Mouse (Mus musculus) activated CD4-positive, CD25-positive, alpha-beta regulatory T cell (primary cell): ENCODE measurements around the gene Gtsf1. TPM values are rescaled to one million over a fixed set of nuclear protein-coding genes. Genes with fewer than 3 reads are reported as not detected.

Source experiments
- polyA plus RNA-seq, 2 experiments: library from polyadenylated mRNA; unstranded; fragments of 100-300 nt; shearing (Covaris generic); gene quantifications; one replicate each; pipeline ENCODE4 v1.2.1; 2017

Gene Gtsf1
- under 1 TPM in 1 of 2 experiments, not detected in 1; 0.68 TPM for polyA plus RNA-seq

GRCm38 (mm10) chr15:103430241-103430640 lies at the start of gene Gtsf1:
TSS of gene Gtsf1 (minus strand) at chr15:103430470.

GRCm38 (mm10) chr15:103453551-103454218 lies 23.4 kb upstream of the Gtsf1 start, which contains the start of gene Nckap1l:
TSS of gene Nckap1l (plus strand) at chr15:103453794.

GRCm38 (mm10) chr15:103448369-103448768 lies 18.1 kb upstream of the Gtsf1 start, which contains the start of gene Gtsf2:
TSS of gene Gtsf2 (minus strand) at chr15:103448469.

GRCm38 (mm10) chr15:103366376-103367149 lies 63.7 kb downstream of the Gtsf1 start, which contains the start of gene Itga5:
TSS of gene Itga5 (minus strand) at chr15:103366763.

Other genes starting within 250 kb of the Gtsf1 start
- 10 to 100 TPM in 1 of 2 experiments, 1 to 10 TPM in 1; 8.8 to 11.4 TPM for gene Cbx5, start 190.7 kb downstream of the Gtsf1 start, polyA plus RNA-seq
- gene Hnrnpa1, start 190.0 kb downstream of the Gtsf1 start, polyA plus RNA-seq: 100 to 1,000 TPM; 125 to 170 TPM
- gene Nfe2, start 172.1 kb downstream of the Gtsf1 start, polyA plus RNA-seq: 1 to 10 TPM in 1 of 2 experiments, under 1 TPM in 1; 0.48 to 1.9 TPM
- 100 to 1,000 TPM; 175 to 181 TPM for gene Copz1, start 157.8 kb downstream of the Gtsf1 start, polyA plus RNA-seq
- gene Gpr84, start 119.9 kb downstream of the Gtsf1 start, polyA plus RNA-seq: not detected
- gene Zfp385a, start 90.4 kb downstream of the Gtsf1 start, polyA plus RNA-seq: under 1 TPM in 1 of 2 experiments, not detected in 1; 0.57 TPM
- 1 to 10 TPM; 2.8 to 3.4 TPM for gene Itga5, start 63.7 kb downstream of the Gtsf1 start, polyA plus RNA-seq
- not detected for gene Gtsf2, start 18.0 kb upstream of the Gtsf1 start, polyA plus RNA-seq
- 100 to 1,000 TPM in 1 of 2 experiments, 10 to 100 TPM in 1; 90.2 to 144 TPM for gene Nckap1l, start 23.3 kb upstream of the Gtsf1 start, polyA plus RNA-seq
- 1 to 10 TPM; 8.2 to 8.6 TPM for gene Pde1b, start 72.6 kb upstream of the Gtsf1 start, polyA plus RNA-seq
- not detected for gene Ppp1r1a, start 107.5 kb upstream of the Gtsf1 start, polyA plus RNA-seq
- gene Glycam1, start 134.6 kb upstream of the Gtsf1 start, polyA plus RNA-seq: under 1 TPM in 1 of 2 experiments, not detected in 1; 0.22 TPM